In the genomic region with DNA sequence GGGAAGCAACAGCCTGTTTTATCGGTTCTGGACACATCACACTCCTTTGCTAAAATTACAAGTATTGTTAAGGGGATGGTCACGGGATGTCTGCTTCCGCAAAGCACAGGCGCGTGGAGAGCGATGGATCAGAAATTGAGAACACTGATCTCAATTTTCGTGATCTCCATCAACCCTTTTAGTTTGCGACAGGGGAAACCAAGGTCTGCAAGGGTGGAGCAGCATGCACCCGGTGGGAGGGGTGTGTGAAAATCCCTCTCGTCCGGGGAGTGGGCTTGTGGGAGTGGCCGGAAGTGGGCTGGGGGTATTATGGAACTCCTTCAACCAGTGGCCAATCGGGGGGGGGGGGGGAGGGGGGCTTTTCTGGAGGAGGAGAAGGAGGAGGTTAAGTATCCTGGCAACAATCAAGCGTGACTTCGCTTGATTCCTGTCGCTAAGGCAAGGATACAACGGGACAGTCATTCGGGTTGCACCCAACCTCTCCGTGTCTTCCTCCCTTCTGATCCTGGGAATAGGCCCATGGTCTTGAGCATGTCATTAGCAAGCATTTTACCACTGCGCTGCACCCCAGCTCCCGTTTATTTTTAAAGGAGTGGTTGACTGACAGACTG, we compare ENCODE assay signal across 8 mouse cellular contexts. TPM values are rescaled to one million over a fixed set of nuclear protein-coding genes. Genes with fewer than 3 reads are reported as not detected.
DNase-seq lines count a peak whose midpoint lies in the region; ATAC-seq and TF ChIP-seq lines count a peak whose summit lies in the region.

No protein-coding gene starts in this region.

- 2% methylated on average over 21 of the region's 21 CpGs for WGBS in forebrain, embryonic 12.5 days
- under 1% methylated on average over 20 of the region's 21 CpGs for WGBS in hindbrain, postnatal 0 days
- WGBS in liver, postnatal 0 days (ENCODE audit: insufficient replicate concordance) = 2% methylated on average over 21 of the region's 21 CpGs

- 0 out of 2 replicates have a peak, but pooled peaks have one; percentile 15 for TF ChIP-seq POLR2A in brain, embryonic 14.5 days (IDR thresholded peaks at IDR 0.05; ENCODE audit: borderline replicate concordance, extremely low read depth, insufficient read depth, insufficient read length, poor library complexity, severe bottlenecking)

- H3K4me2 ChIP-seq in forebrain, embryonic 12.5 days = peak overlapping the region; percentile 68
- H3K4me2 ChIP-seq in hindbrain, postnatal 0 days (ENCODE audit: low read depth, low read length) = peak overlapping the region; percentile 72
- peak overlapping the region; percentile 83 for H3K4me2 ChIP-seq in liver, postnatal 0 days (ENCODE audit: low read depth, low read length)

- peaks cover 23% of the 10 kb centered on the region for H3K4me1 ChIP-seq in forebrain, embryonic 12.5 days
- peaks cover 15% of the 10 kb centered on the region; the same call in 1 of the 2 replicates for H3K4me1 ChIP-seq in hindbrain, postnatal 0 days (ENCODE audit: insufficient read depth, low read length)
- H3K4me1 ChIP-seq in liver, postnatal 0 days (ENCODE audit: insufficient read depth) = peaks cover 8% of the 10 kb centered on the region; the same call in 1 of the 2 replicates

- no peaks in the 10 kb centered on the region for H3K36me3 ChIP-seq in forebrain, embryonic 12.5 days (replicated peaks)
- no peaks in the 10 kb centered on the region for H3K36me3 ChIP-seq in hindbrain, postnatal 0 days (ENCODE audit: insufficient read depth, low read length)
- no peaks in the 10 kb centered on the region for H3K36me3 ChIP-seq in liver, postnatal 0 days (replicated peaks; ENCODE audit: insufficient read depth, low read length)

- H3K4me3 ChIP-seq in forebrain, embryonic 12.5 days (replicated peaks) = peak overlapping the region; percentile 79
- H3K4me3 ChIP-seq in hindbrain, postnatal 0 days (ENCODE audit: low read length) = peak overlapping the region; percentile 79
- peak overlapping the region; percentile 61 for H3K4me3 ChIP-seq in liver, postnatal 0 days (ENCODE audit: low read depth, low read length)

- TF ChIP-seq CTCF in brain, embryonic 14.5 days (IDR thresholded peaks at IDR 0.05; ENCODE audit: borderline replicate concordance, extremely low read depth, insufficient read depth, insufficient read length) = no peak
- no peak for TF ChIP-seq CTCF in hindbrain, postnatal 0 days (IDR thresholded peaks at IDR 0.05; ENCODE audit: low read depth)
- TF ChIP-seq CTCF in liver, postnatal 0 days (IDR thresholded peaks at IDR 0.05; ENCODE audit: low read depth) = no peak

- H3K27me3 ChIP-seq in forebrain, embryonic 12.5 days = no peaks in the 10 kb centered on the region
- H3K27me3 ChIP-seq in hindbrain, postnatal 0 days (ENCODE audit: insufficient read depth, low read length) = no peaks in the 10 kb centered on the region
- H3K27me3 ChIP-seq in liver, postnatal 0 days (ENCODE audit: insufficient read depth, low read length) = no peaks in the 10 kb centered on the region

- peak overlapping the region; percentile 81 for H3K9ac ChIP-seq in forebrain, embryonic 12.5 days
- peak overlapping the region; percentile 71 for H3K9ac ChIP-seq in hindbrain, postnatal 0 days (replicated peaks; ENCODE audit: low read length)
- peak overlapping the region; percentile 66 for H3K9ac ChIP-seq in liver, postnatal 0 days (replicated peaks)

- no peak for TF ChIP-seq EP300 in liver, postnatal 0 days (IDR thresholded peaks at IDR 0.05; ENCODE audit: low read depth)

- H3K27ac ChIP-seq in forebrain, embryonic 12.5 days = peak overlapping the region; percentile 78; the same call in 1 of the 2 replicates
- H3K27ac ChIP-seq in hindbrain, postnatal 0 days = peak overlapping the region; percentile 79; the same call in 1 of the 2 replicates
- peak overlapping the region; percentile 58 for H3K27ac ChIP-seq in liver, postnatal 0 days (ENCODE audit: low read depth)

- no peaks in the 10 kb centered on the region for H3K9me3 ChIP-seq in forebrain, embryonic 12.5 days
- H3K9me3 ChIP-seq in hindbrain, postnatal 0 days (ENCODE audit: low read length) = no peaks in the 10 kb centered on the region
- H3K9me3 ChIP-seq in liver, postnatal 0 days (ENCODE audit: low read length) = no peaks in the 10 kb centered on the region

- ATAC-seq in forebrain, embryonic 12.5 days (ENCODE audit: low FRiP score) = peak; percentile 86
- peak; percentile 86 for ATAC-seq in hindbrain, postnatal 0 days
- ATAC-seq in liver, postnatal 0 days = no peak; the same call in 1 of the 2 replicates

- DNase-seq in layer of hippocampus, adult 8-10 months (ENCODE audit: low spot score in 2 of 2) = peak; percentile 21 to 30
- DNase-seq in layer of hippocampus, adult 9-10 months (ENCODE audit: low spot score) = no peak
- DNase-seq in brain, embryonic 14.5 days (ENCODE audit: low read depth) = peak; percentile 89
- DNase-seq in hindbrain, postnatal 0 days (ENCODE audit: low spot score) = peak; percentile 79
- peak; percentile 25 for DNase-seq in liver, postnatal 0 days
- DNase-seq in retina, embryonic 14.5 days (ENCODE audit: low spot score) = peak; percentile 76
- DNase-seq in gastrocnemius, adult 18-20 months (ENCODE audit: low spot score) = no peak

RNA-seq across cellular contexts. Expression of a gene that starts 0.7 kb away (rescaled TPM):
- 100 to 1,000 TPM in 3 of 4 experiments, 10 to 100 TPM in 1; 95.0 to 117 (median 110) TPM for total RNA-seq in layer of hippocampus, adult 8-10 months (2022)
- polyA plus RNA-seq in brain, embryonic 14.5 days (2012; rRNA removed) = 16.5 and 23.0 TPM in 2 replicates
- polyA plus RNA-seq in forebrain, embryonic 12.5 days (2016; fragmentation: Nextera tagmentation; extraction: Ambion mirVana) = 39.8 and 40.2 TPM in 2 replicates
- total RNA-seq in hindbrain, postnatal 0 days (2014; rRNA removed) = 45.5 and 46.7 TPM in 2 replicates
- polyA plus RNA-seq in hindbrain, postnatal 0 days (2015; fragmentation: Nextera tagmentation; extraction: Ambion mirVana) = 75.2 and 83.9 TPM in 2 replicates
- polyA plus RNA-seq in liver, postnatal 0 days (2015; fragmentation: Nextera tagmentation; extraction: Ambion mirVana) = 15.3 and 17.7 TPM in 2 replicates
- total RNA-seq in gastrocnemius, adult 18-20 months (2021) = 1 to 10 TPM; 6.5 to 8.2 TPM

RNA-seq across cellular contexts. Expression of a gene that starts 54.3 kb away (rescaled TPM):
- 100 to 1,000 TPM; 129 to 143 (median 138) TPM for total RNA-seq in layer of hippocampus, adult 8-10 months (2022)
- 138 and 155 TPM in 2 replicates for polyA plus RNA-seq in brain, embryonic 14.5 days (2012; rRNA removed)
- 719 and 759 TPM in 2 replicates for polyA plus RNA-seq in forebrain, embryonic 12.5 days (2016; fragmentation: Nextera tagmentation; extraction: Ambion mirVana)
- 82.1 and 87.9 TPM in 2 replicates for total RNA-seq in hindbrain, postnatal 0 days (2014; rRNA removed)
- 463 and 522 TPM in 2 replicates for polyA plus RNA-seq in hindbrain, postnatal 0 days (2015; fragmentation: Nextera tagmentation; extraction: Ambion mirVana)
- 169 and 174 TPM in 2 replicates for polyA plus RNA-seq in liver, postnatal 0 days (2015; fragmentation: Nextera tagmentation; extraction: Ambion mirVana)
- total RNA-seq in gastrocnemius, adult 18-20 months (2021) = 10 to 100 TPM; 37.8 to 43.8 TPM

RNA-seq across cellular contexts. Expression of a gene that starts 54.7 kb away (rescaled TPM):
- total RNA-seq in layer of hippocampus, adult 8-10 months (2022) = 100 to 1,000 TPM; 429 to 500 (median 469) TPM
- 1,280 and 1,328 TPM in 2 replicates for polyA plus RNA-seq in brain, embryonic 14.5 days (2012; rRNA removed)
- 2,862 and 3,130 TPM in 2 replicates for polyA plus RNA-seq in forebrain, embryonic 12.5 days (2016; fragmentation: Nextera tagmentation; extraction: Ambion mirVana)
- 143 and 192 TPM in 2 replicates for total RNA-seq in hindbrain, postnatal 0 days (2014; rRNA removed)
- polyA plus RNA-seq in hindbrain, postnatal 0 days (2015; fragmentation: Nextera tagmentation; extraction: Ambion mirVana) = 876 and 940 TPM in 2 replicates
- polyA plus RNA-seq in liver, postnatal 0 days (2015; fragmentation: Nextera tagmentation; extraction: Ambion mirVana) = 546 and 587 TPM in 2 replicates
- total RNA-seq in gastrocnemius, adult 18-20 months (2021) = 100 to 1,000 TPM; 309 to 353 TPM

Comparison
In these comparisons a context has a peak if more than half of its experiments do, and no peak if none do; other contexts are left out.
1. DNase-seq: peak in layer of hippocampus, adult 8-10 months (2 of 2), brain, embryonic 14.5 days (single experiment), hindbrain, postnatal 0 days (single experiment), liver, postnatal 0 days (single experiment) and retina, embryonic 14.5 days (single experiment); none in layer of hippocampus, adult 9-10 months (single experiment) and gastrocnemius, adult 18-20 months (single experiment).
2. Peak in every context shown above with its lines, with median percentiles within 50 percentile points of each other: H3K27ac ChIP-seq, H3K4me2 ChIP-seq, H3K4me3 ChIP-seq and H3K9ac ChIP-seq.